Mouse (Mus musculus): ENCODE data around the gene Xpo5.

Xpo5 gene

DNA sequence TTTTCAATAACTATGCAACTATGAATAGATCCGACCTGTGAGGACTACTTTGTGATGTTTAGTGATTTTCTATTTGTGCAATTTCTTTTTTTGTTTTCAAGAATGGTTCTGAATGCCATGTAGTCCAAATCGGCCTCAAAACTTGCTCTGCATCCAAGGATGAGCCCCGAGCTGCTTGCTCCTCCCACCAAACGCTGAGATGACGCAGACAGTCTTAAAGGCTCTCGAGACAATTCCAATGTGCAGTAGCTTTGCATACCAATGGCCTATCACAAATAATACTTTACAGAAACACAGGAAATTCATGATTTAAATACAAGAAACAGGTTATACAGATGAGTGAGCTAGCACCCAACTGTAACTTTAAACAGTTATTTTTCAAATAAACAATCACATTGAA lies 1.4 kb upstream of the Xpo5 start:
- DNase-seq (ENCODE audit: low read depth, low spot score): no peak

DNA sequence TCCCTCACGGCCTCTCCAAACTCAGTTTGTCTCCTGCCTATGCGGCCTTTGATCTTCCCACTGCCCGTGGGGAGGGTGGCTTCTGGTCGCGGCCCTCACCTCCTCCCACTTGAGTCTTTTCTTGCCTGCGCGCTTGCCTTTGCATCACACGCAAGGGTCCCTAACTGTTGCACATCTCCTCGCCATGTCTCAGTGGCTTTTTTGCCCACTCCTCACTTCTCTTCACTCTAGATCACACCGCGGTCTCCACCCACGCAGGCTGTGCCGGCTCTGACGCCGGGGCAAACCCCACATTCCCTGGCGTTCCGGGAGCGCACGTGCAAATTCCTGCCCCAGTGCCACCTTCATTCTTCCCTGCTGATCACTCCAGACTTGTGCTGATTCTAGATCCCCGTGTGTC lies 496 bp downstream of the Xpo5 start:
- no peak for DNase-seq (ENCODE audit: low read depth, low spot score)

GRCm38 (mm10) chr17:46206676-46207075 lies 4.1 kb downstream of the Xpo5 start:
- DNase-seq (ENCODE audit: low read depth, low spot score): no peak

GRCm38 (mm10) chr17:46210550-46210949 lies 8.0 kb downstream of the Xpo5 start:
- no peak for DNase-seq (ENCODE audit: low read depth, low spot score)

GRCm38 (mm10) chr17:46221601-46222000 lies 19.0 kb downstream of the Xpo5 start:
- DNase-seq (ENCODE audit: low read depth, low spot score): no peak

DNA sequence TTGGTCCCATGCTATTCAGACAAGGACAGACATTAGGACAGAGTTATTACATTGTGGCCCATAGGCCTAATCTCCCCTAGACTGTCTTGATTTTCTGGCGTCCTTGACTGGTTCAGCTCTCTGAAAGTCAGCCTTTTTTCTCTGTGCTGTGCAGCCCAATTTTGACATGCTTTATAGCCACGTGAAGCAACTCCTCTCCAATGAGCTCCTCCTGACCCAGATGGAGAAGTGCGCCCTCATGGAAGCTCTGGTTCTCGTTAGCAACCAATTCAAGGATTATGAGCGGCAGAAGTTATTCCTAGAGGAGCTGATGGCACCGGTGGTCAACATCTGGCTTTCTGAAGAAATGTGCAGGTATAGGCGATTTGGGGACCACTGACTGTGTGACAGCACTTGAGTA lies 25.0 kb downstream of the Xpo5 start:
- DNase-seq (ENCODE audit: low read depth, low spot score): no peak

GRCm38 (mm10) chr17:46236067-46236466 lies 33.5 kb downstream of the Xpo5 start:
- no peak for DNase-seq (ENCODE audit: low read depth, low spot score)

- DNase-seq (ENCODE audit: low read depth, low spot score): no peak
These were observed 34.5 kb downstream of the Xpo5 start for GRCm38 (mm10) chr17:46237079-46237478.

GRCm38 (mm10) chr17:46237480-46237879 lies 34.9 kb downstream of the Xpo5 start:
- no peak for DNase-seq (ENCODE audit: low read depth, low spot score)

- DNase-seq (ENCODE audit: low read depth, low spot score): no peak
These were observed 37.0 kb downstream of the Xpo5 start for GRCm38 (mm10) chr17:46239516-46240114.

GRCm38 (mm10) chr17:46241471-46241870 lies 38.9 kb downstream of the Xpo5 start:
- DNase-seq (ENCODE audit: low read depth, low spot score): no peak

DNA sequence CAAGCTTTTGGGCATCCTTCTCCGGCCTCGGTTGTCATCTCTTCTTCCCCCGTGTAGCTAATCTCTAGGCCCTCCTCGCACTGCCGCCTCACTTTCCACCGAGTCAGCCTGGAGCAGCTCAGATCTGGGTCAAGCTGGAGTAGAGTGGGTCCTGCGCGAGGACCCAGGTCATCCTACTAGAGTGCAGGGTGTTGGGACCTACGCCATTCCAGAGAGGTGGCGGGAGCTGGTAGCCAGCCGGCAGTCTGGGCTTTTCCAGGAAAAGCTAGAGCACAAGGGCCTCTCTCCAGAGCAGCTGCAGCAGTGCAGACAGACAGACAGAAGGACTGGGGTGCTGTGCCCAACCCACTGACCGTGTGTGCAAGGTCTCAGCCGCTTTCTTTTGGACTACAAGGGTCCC lies 39.7 kb downstream of the Xpo5 start:
- no peak for DNase-seq (ENCODE audit: low read depth, low spot score)

- DNase-seq (ENCODE audit: low read depth, low spot score): no peak
These were observed 40.4 kb downstream of the Xpo5 start for GRCm38 (mm10) chr17:46242993-46243392.

DNA sequence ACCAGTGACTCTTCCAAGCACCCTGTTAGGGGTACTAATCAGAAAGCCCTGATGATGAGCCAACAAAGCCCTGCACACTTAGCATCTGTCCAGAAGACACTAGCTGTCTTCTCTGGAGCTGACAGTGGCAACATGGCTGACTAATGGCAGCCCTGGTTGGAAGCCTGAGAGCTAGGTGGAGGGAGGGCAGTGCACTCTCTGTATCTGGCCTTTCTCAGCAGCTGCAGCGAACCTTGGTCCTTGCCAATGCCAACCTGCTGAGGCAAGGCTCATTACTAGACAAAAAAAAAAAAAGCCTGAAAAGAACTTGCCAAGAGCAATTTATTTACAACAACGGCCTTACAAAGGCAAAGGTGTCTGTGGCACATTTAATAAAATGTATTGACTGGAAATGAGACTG lies 41.0 kb downstream of the Xpo5 start:
- no peak for DNase-seq (ENCODE audit: low read depth, low spot score)

GRCm38 (mm10) chr17:46244579-46244978 lies 42.0 kb downstream of the Xpo5 start:
- DNase-seq (ENCODE audit: low read depth, low spot score): no peak

DNA sequence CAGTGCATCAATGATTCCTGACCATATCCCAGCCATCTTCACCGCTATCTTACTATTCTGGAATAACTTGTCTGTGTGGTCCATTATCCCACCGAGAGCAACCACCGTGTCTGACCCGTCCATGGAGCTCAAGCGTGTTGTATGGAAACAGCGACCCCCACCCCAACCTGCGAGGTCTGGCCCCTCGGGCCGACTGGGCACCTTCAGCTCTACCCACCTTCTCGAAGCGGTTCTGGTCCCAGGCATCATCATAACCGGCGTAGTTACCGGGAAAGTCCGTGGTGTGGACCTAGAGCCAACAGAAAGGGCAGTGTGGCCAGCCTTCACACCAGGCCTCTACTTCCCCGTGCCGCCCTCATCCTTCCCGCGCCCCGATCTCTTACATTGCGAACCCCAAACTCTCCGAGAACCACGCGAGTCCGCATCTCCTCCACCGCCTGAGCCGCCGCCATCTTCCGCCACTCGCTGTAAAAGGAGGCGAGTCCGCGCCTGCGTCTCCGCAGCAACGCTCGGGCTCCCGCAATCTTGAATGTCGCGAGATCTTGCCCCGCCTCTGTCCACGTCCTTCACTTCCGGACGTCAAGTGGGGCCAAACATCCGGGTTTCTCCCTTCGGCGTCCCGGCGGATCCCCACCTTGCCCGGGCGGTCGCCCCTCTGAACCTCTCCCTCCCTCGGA lies 45.1 kb downstream of the Xpo5 start, which contains the start of the genes Polr1c and Yipf3:
TSS of gene Polr1c (minus strand) at position 543 of the 677 bp plus-strand sequence.
TSS of gene Yipf3 (plus strand) at position 569 of the 677 bp plus-strand sequence.
- DNase-seq (ENCODE audit: low read depth, low spot score): peak; percentile 89

- no peak for DNase-seq (ENCODE audit: low read depth, low spot score)
These were observed 45.6 kb downstream of the Xpo5 start for GRCm38 (mm10) chr17:46248189-46248522.

DNA sequence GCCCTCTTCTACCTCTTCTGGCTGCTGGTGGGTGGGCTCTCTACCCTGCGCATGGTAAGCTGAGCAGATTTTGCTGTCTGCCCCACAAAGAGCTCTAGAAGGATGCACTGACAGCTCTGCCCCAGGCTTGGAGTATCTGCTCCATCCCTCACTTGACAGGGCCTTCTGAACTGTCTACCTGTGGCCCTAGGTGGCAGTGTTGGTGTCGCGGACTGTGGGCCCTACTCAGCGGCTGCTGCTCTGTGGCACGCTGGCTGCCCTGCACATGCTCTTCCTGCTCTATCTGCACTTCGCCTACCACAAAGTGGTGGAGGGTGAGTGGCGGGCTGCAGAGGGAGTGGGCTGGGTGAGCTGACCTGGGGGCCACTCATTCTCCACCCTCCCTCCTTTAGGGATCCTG lies 48.6 kb downstream of the Xpo5 start:
- DNase-seq (ENCODE audit: low read depth, low spot score): no peak

- DNase-seq (ENCODE audit: low read depth, low spot score): no peak
These were observed 50.2 kb downstream of the Xpo5 start for GRCm38 (mm10) chr17:46252571-46253451.

GRCm38 (mm10) chr17:46253452-46254084 lies 51.0 kb downstream of the Xpo5 start, which contains the start of gene Lrrc73:
Lrrc73 (plus strand) TSS chr17:46253531.
- DNase-seq (ENCODE audit: low read depth, low spot score): peak; percentile 83

- no peak for DNase-seq (ENCODE audit: low read depth, low spot score)
These were observed 51.5 kb downstream of the Xpo5 start for GRCm38 (mm10) chr17:46254106-46254505.

- DNase-seq (ENCODE audit: low read depth, low spot score): no peak
These were observed 52.6 kb downstream of the Xpo5 start for GRCm38 (mm10) chr17:46255147-46255546.

All from embryo, embryonic 11.5 days (tissue).